Mouse (Mus musculus) thymus, postnatal 10 days (tissue): ENCODE results near the gene Ccdc184.

Source experiments
- DNase-seq, 2 experiments: peaks; one replicate each; pipeline ENCODE4 v3.0.0; 2021; ENCODE audit warnings: low spot score in 2 of 2

The Ccdc184 gene

GRCm38 (mm10) chr15:98166963-98167644, at the start of gene Ccdc184:
TSS of gene Ccdc184 (plus strand) at chr15:98167158.
- DNase-seq, result no peak

- DNase-seq, result no peak
Observed at GRCm38 (mm10) chr15:98119363-98119762, 47.6 kb upstream of the Ccdc184 start.

GRCm38 (mm10) chr15:98120831-98121230, 46.1 kb upstream of the Ccdc184 start:
- DNase-seq, result no peak

- DNase-seq, result no peak
Observed at GRCm38 (mm10) chr15:98131001-98131400, 36.0 kb upstream of the Ccdc184 start.

GRCm38 (mm10) chr15:98131451-98131850, 35.5 kb upstream of the Ccdc184 start:
- DNase-seq, result no peak

- DNase-seq, result no peak
Observed at GRCm38 (mm10) chr15:98131942-98132655, 34.9 kb upstream of the Ccdc184 start.

GRCm38 (mm10) chr15:98133471-98133870, 33.5 kb upstream of the Ccdc184 start:
- DNase-seq, result no peak

GRCm38 (mm10) chr15:98134034-98134433, 32.9 kb upstream of the Ccdc184 start:
- no peak for DNase-seq

- DNase-seq, result no peak
Observed at GRCm38 (mm10) chr15:98134666-98135065, 32.3 kb upstream of the Ccdc184 start.

GRCm38 (mm10) chr15:98135671-98136070, 31.3 kb upstream of the Ccdc184 start:
- no peak for DNase-seq

GRCm38 (mm10) chr15:98136871-98137270, 30.1 kb upstream of the Ccdc184 start:
- no peak for DNase-seq

- DNase-seq, result no peak
Observed at GRCm38 (mm10) chr15:98139763-98140162, 27.2 kb upstream of the Ccdc184 start.

GRCm38 (mm10) chr15:98140809-98141208, 26.1 kb upstream of the Ccdc184 start:
- no peak for DNase-seq

- DNase-seq, result no peak
Observed at GRCm38 (mm10) chr15:98142515-98142914, 24.4 kb upstream of the Ccdc184 start.

- peak in 1 of 2 experiments; percentile 19 for DNase-seq
Observed at GRCm38 (mm10) chr15:98144861-98145507, 22.0 kb upstream of the Ccdc184 start.

- DNase-seq, result peak; percentile 86 to 91
Observed at GRCm38 (mm10) chr15:98145559-98146181, 21.3 kb upstream of the Ccdc184 start.

GRCm38 (mm10) chr15:98148356-98148755, 18.6 kb upstream of the Ccdc184 start:
- DNase-seq, result no peak

- no peak for DNase-seq
Observed at GRCm38 (mm10) chr15:98149166-98149602, 17.8 kb upstream of the Ccdc184 start.

GRCm38 (mm10) chr15:98152916-98153315, 14.0 kb upstream of the Ccdc184 start:
- DNase-seq, result no peak

- peak in 1 of 2 experiments; percentile 53 for DNase-seq
Observed at GRCm38 (mm10) chr15:98153625-98154024, 13.3 kb upstream of the Ccdc184 start.

GRCm38 (mm10) chr15:98154146-98154545, 12.8 kb upstream of the Ccdc184 start:
- no peak for DNase-seq

GRCm38 (mm10) chr15:98154631-98155030, 12.3 kb upstream of the Ccdc184 start:
- no peak for DNase-seq
